Mouse (Mus musculus): ENCODE measurements around the gene Nav1.
A peak's percentile ranks its signal among the peaks of the same experiment; 100 is the strongest.

Nav1 gene

DNA sequence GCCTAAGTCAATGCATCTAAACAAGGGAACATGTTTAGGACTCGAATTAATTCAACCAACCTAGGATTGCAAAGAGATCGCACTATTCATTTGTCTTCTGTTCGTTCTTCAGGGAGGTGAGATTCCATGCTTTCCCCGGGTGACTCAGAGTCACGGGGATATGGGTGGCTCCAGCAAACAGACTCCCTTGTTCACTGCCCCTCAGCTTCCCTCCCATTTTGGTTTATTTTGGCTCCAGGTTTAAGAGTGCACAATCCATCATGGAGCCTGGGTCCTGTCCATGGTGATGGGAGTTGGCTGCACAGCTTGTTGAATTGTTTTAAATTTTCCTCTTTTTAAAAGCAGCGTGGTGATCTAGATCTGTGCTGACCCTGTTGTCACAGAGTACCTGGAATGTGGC, 123.1 kb downstream of the Nav1 start:
- DNase-seq (ENCODE audit: low spot score), result no peak

DNA sequence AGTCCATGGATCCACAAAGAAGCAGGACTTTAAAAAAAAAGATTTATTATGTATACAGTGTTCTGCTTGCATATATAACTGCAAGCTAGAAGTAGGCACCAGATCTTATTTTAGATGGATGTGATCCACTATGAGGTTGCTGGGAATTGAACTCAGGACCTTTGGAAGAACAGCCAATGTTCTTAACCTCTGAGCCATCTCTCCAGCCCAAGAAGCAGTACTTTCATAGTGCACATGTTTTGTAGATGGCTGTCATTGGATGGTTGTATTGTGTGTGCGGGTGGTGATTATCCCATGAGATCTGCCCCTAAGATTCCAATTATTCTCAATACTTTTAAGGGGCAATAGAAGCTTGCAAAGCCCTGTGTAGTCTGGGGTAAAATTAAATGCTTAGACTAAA, 124.4 kb downstream of the Nav1 start:
- DNase-seq (ENCODE audit: low spot score), result no peak

GRCm38 (mm10) chr1:135481656-135482055, 125.4 kb downstream of the Nav1 start:
- no peak for DNase-seq (ENCODE audit: low spot score)

DNA sequence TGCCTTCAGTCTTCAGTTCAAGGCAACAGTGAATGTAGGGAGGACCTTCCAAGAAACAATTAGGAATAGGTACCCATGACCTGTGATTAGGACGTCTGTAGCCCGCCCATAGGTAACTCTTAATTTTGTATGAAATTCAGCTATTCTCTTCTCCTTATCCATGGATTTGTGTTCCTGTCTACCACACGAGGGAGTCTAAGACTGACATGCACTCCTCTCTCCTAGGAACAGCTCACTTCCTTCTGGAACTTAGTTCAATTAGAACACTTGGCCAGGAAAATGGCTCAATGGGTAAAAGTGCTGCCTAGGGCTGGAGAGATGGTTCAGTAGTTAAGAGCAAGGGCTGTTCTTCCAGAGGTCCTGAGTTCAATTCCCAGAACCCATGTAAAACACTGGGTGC, 126.3 kb downstream of the Nav1 start:
- no peak for DNase-seq (ENCODE audit: low spot score)

- DNase-seq (ENCODE audit: low spot score), result no peak
These were observed 131.6 kb downstream of the Nav1 start for GRCm38 (mm10) chr1:135475571-135475895.

GRCm38 (mm10) chr1:135474861-135475570, 132.1 kb downstream of the Nav1 start:
- DNase-seq (ENCODE audit: low spot score), result no peak

- no peak for DNase-seq (ENCODE audit: low spot score)
These were observed 134.6 kb downstream of the Nav1 start for GRCm38 (mm10) chr1:135472536-135472935.

DNA sequence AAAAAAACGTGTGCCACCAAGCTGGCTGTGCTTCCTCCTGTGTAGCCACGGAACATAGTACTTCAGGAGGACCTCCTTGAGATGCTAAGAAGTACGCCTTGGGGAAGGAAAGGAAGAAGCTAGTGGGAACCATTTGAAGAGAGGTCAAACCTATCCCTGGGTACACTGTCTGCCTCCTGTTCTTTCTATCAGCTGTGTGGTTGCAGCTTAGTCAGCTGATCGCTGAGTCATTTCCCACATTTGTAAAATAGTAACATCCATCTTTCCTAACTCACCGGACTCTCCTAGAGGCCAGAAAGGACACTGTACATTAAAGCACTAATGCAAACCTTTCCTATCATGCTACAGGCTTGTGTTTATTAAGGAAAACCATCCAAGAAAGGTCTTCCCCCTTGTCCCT, 135.4 kb downstream of the Nav1 start:
- DNase-seq (ENCODE audit: low spot score), result no peak

DNA sequence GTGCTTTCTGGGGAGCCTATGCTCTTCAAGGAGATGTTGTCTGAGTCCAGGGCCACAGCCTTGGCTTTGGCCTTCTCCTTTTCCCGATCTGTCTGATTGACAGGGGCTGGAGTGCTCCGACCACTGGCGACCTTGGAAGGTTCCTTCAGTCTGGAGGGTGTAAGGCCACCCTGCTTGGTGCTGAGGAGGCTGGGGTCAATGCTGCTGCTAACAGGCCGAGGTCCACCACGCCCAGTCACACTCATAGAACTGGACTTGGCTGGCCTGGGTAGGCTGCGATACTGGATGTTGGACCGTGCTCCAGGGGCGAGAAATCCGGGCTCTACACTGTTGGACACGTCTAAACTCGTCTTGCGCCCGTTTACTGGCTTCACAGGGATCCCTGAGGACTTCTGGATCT, 136.5 kb downstream of the Nav1 start:
- no peak for DNase-seq (ENCODE audit: low spot score)

- no peak for DNase-seq (ENCODE audit: low spot score)
These were observed 139.6 kb downstream of the Nav1 start for GRCm38 (mm10) chr1:135467462-135467861.

GRCm38 (mm10) chr1:135466935-135467334, 140.2 kb downstream of the Nav1 start:
- no peak for DNase-seq (ENCODE audit: low spot score)

DNA sequence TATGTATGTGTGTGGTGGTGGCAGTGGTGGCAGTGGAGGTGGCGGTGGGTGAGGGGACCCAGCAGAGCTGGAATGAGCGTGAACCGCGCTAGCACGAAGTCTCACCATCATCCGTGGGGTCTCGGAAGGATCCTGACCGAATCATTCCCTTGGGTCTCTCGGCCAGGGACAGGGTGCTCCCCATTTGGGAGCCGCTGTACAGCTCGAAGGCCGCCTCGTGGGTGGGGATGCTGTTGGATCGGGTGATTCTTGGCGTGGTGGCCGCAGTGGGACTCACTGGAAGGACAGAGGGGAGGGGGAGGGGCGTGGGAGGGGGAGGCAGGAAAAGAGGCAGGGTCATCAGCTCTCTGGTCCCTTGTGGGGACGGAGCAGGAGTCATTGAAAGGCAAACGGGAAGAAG, 141.4 kb downstream of the Nav1 start:
- DNase-seq (ENCODE audit: low spot score), result no peak

GRCm38 (mm10) chr1:135462736-135463135, 144.4 kb downstream of the Nav1 start:
- DNase-seq (ENCODE audit: low spot score), result no peak

DNA sequence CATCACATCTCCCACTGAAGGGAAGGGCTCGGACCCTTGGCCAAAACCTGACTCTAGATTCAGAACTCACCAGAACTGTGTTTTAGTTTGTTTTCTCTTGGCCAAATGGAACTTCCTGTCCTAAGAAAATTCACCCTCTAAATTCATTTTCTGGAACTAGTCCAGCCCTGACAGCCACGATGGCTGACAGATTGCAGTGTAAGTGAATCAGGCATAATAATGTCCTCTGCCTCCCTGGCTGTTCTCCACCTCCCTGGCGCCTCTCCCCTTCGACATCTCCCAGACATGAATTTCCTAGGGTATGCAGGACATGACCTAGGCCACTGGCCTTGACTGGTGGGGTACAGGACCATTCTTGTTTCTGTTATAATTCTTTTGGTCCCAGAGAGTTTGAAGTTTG, 144.8 kb downstream of the Nav1 start:
- no peak for DNase-seq (ENCODE audit: low spot score)

GRCm38 (mm10) chr1:135461097-135461730, 145.9 kb downstream of the Nav1 start:
- peak; percentile 80 for DNase-seq (ENCODE audit: low spot score)

DNA sequence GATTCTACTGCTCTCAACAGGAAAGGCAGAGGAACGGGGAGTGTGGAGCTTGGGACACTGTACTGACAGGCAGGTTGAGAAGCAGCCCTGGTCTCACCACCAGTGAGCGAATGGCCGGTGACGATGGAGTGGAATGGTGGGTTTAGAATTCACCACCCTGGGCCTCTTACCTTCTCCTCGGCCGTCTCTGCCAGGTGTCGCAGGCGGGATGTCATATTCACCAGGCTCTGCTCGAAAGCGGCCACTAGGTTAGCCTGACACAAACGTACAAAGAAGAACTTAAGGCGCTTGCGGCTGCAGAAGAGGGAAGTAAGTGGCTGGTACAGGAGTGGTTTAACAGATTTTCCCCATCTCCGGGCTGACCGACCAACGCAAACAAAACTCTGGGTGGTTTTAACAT, 146.6 kb downstream of the Nav1 start:
- DNase-seq (ENCODE audit: low spot score), result no peak

DNA sequence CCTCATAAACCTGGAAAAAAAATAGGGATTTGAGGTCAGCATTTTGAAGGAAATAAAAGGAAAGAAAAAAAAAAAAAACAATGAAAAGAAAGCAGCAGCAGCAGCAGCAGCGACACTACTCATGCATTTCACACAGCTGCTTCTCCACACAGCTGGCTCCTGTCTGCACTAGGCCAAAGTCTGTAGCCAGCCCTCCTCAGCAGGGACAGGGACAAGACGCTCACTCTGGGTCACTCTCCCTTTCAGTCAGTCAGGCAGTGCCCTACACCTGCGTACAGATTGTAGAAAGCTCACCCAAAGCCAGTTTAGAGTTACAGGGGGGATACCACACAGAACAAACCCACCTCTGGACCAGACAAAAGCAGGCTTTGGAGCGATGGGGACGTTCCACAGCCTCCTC, 149.2 kb downstream of the Nav1 start:
- DNase-seq (ENCODE audit: low spot score), result no peak

GRCm38 (mm10) chr1:135452259-135452658, 154.8 kb downstream of the Nav1 start:
- DNase-seq (ENCODE audit: low spot score), result peak; percentile 74

GRCm38 (mm10) chr1:135451419-135451818, 155.7 kb downstream of the Nav1 start:
- DNase-seq (ENCODE audit: low spot score), result no peak

GRCm38 (mm10) chr1:135449876-135450275, 157.2 kb downstream of the Nav1 start:
- no peak for DNase-seq (ENCODE audit: low spot score)

DNA sequence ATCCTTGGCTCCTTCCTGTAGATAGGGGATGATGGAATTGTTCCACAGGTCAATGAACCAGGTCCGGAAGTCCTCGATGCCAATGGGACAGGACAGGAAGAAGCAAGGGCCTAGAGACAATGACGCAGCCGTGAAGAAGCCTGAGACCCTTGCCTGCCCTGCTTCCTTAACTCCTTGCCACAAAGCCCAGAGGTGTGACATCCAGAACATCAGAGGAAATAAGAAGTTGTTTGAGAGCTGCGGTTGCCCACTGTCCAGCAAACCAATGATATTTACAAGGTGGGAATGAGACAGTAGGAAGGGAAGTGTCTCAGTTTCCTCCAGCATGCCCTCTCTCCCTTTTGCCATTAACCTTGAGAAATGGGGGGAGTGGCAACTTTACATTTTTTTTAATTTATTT, 158.2 kb downstream of the Nav1 start:
- DNase-seq (ENCODE audit: low spot score), result no peak

DNA sequence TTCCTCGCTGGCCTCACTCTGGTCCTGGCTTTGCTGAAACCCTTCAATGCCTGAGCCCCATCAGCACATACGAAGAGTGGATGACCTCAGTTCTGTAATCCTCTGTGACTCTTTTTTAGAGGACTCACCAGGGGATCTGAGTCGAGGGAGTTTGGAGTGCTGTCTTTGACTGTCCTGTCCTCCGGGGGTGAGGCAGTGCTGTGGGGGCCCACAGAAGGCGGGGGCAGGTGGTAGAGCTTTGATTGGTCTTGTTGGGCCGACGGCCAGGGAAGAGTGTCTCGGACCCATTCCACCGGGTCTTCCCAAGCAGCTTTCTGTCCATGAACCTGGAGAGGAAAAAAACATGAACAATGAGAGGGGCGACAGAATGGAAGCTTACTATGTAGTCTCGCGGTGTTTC, 163.6 kb downstream of the Nav1 start:
- no peak for DNase-seq (ENCODE audit: low spot score)

DNA sequence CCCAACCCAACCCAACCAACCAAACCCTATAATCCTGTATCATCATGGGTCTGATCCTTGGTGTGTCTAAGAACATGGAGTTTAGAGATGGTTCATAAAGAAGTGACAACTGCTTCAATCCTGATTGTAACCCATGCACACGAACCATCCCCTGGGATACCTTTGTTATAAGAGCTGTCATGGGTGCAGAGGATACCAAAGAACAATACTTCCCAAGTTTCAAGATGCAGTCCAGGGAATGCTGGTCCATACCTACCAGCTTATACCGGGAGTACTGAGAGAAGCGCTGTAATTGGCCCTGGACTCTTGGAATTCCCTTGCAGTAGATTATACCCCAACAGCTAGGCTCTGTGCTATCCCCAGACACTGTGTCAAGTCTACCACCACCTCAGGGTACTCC, 165.2 kb downstream of the Nav1 start:
- no peak for DNase-seq (ENCODE audit: low spot score)

DNA sequence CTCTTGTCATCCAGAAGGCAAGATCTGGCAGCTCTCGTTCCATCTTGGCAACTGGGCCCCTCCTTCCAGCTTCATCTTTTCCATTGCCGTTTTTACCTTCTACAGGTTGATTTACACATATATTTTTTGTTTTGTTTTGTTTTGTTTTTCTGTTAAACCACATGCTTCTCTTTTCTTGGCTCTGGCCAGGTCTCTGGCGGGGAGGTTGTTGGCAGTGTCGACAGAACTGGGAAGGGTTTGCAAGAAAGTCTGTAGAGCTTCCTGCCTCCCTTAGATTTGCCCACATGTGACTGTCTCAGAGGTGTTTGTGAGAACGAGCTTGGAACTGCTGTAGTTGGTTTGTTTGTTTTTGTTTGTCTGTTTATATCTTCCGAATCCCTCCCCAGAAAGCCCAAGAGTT, 166.1 kb downstream of the Nav1 start:
- DNase-seq (ENCODE audit: low spot score), result no peak

Data from retina, embryonic 14.5 days (tissue).